Mouse (Mus musculus) left cerebral cortex, postnatal 10 days (tissue): ENCODE measurements around the gene Qrich2. TPM values are rescaled to one million over a fixed set of nuclear protein-coding genes. Genes with fewer than 3 reads are reported as not detected.

ENCODE experiments used
- DNase-seq, 2 experiments: peaks; one replicate each; pipeline ENCODE4 v3.0.0; 2021 to 2022; ENCODE audit warnings: low spot score in 2 of 2, mixed read lengths in 1 of 2; ENCODE audit errors: extremely low spot score in 1 of 2
- intact Hi-C: fragments of 180-260 bp; cut with DNase I; formaldehyde crosslinking; loops from one replicate; pipeline ENCODE4 v1.15.1; 2025
- total RNA-seq, 2 experiments: library from RNA; stranded (reverse); gene quantifications; 2 replicates each; pipeline ENCODE4 v1.2.3; 2021

The Qrich2 gene
- total RNA-seq, 2 experiments from 2014 or later: 0.14 TPM; not detected in 1

GRCm38 (mm10) chr11:116396276-116396933 lies 69.6 kb downstream of the Qrich2 start:
- no peak for DNase-seq
- intact Hi-C loops: no loop called here

DNA sequence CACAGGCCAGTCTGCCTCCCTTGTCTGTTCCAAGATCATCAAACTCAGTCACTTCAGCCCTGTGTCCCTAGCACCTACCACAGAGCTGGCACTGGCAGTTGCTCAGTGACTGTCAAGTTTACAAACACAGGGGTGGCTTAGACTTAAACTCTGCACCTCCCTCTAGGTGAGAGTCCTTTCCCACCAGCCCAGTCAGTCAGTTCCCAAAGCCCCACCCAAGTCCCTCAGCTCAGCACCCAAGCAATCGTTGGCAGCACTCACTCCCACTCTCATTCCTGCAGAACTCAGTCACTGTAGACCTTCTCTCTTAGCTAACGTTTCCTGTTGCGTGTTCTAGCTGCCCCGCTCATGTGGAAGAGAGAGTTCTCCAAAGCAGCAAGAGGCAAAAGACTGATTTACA lies 71.3 kb downstream of the Qrich2 start:
- no peak for DNase-seq
- intact Hi-C loops: no loop called here

Other genes with a start within 250 kb of the Qrich2 start
- under 1 TPM; 0.77 to 0.97 TPM for gene Evpl, start 228.2 kb downstream of the Qrich2 start, total RNA-seq
- 10 to 100 TPM; 52.5 to 56.3 TPM for gene Srp68, start 192.0 kb downstream of the Qrich2 start, total RNA-seq
- gene Galr2, start 185.3 kb downstream of the Qrich2 start, total RNA-seq: not detected
- gene Exoc7, start 159.0 kb downstream of the Qrich2 start, total RNA-seq: 10 to 100 TPM; 96.6 to 97.9 TPM
- 1 to 10 TPM; 2.7 to 3.9 TPM for gene Foxj1, start 130.8 kb downstream of the Qrich2 start, total RNA-seq
- 100 to 1,000 TPM; 200 to 207 TPM for gene Rnf157, start 53.2 kb downstream of the Qrich2 start, total RNA-seq
- gene Ubald2, start 32.1 kb downstream of the Qrich2 start, total RNA-seq: 10 to 100 TPM; 31.3 to 31.7 TPM
- 10 to 100 TPM; 85.1 to 87.6 TPM for gene Prpsap1, start 28.0 kb upstream of the Qrich2 start, total RNA-seq
- gene Sphk1, start 64.7 kb upstream of the Qrich2 start, total RNA-seq: 1 to 10 TPM; 4.3 to 5.2 TPM
- gene Ube2o, start 115.2 kb upstream of the Qrich2 start, total RNA-seq: 100 to 1,000 TPM; 136 to 140 TPM
- gene Aanat, start 120.2 kb upstream of the Qrich2 start, total RNA-seq: 1 to 10 TPM; 1.0 to 1.6 TPM
- gene Rhbdf2, start 160.8 kb upstream of the Qrich2 start, total RNA-seq: 1 to 10 TPM in 1 of 2 experiments, under 1 TPM in 1; 0.95 to 1.1 TPM
- gene Prcd, start 187.3 kb upstream of the Qrich2 start, total RNA-seq: 1 to 10 TPM; 1.7 to 3.3 TPM
- 10 to 100 TPM; 22.8 to 27.4 TPM for gene Cygb, start 188.1 kb upstream of the Qrich2 start, total RNA-seq